Mouse (Mus musculus) bone marrow macrophage, adult 2 months (primary cell): Measurements from ENCODE around the gene 3110001I22Rik. TPM values are rescaled to one million over a fixed set of nuclear protein-coding genes. Genes with fewer than 3 reads are reported as not detected.
"Not testable (repeated sequence)": the region's sequence is repeated elsewhere in the genome, so short reads cannot be mapped to it uniquely, and the experiment has no call there.

ENCODE experiments used
- H3K27ac ChIP-seq: 2 replicates; pipeline ENCODE4 v1.5.1; 2012; ENCODE audit warnings: low read depth, low read length; ENCODE audit not compliant: insufficient read depth
- H3K4me1 ChIP-seq: 2 replicates; pipeline ENCODE4 v1.6.1; 2012; ENCODE audit warnings: low read length; ENCODE audit not compliant: control insufficient read depth, insufficient read depth
- H3K4me3 ChIP-seq: 2 replicates; pipeline ENCODE4 v1.5.1; 2012; ENCODE audit warnings: mild to moderate bottlenecking, low read length, moderate library complexity; ENCODE audit not compliant: insufficient read depth
- CTCF ChIP-seq: IDR thresholded peaks from 2 replicates; pipeline ENCODE4 v1.5.1; 2012; ENCODE audit warnings: low read depth, mild to moderate bottlenecking, low read length, moderate library complexity
- POLR2A ChIP-seq: IDR thresholded peaks from 2 replicates; pipeline ENCODE4 v1.6.1; 2012; ENCODE audit warnings: mild to moderate bottlenecking, low read depth, low read length, borderline replicate concordance
- polyA plus RNA-seq: library from polyadenylated mRNA; stranded (reverse); fragments of >200 nt; gene quantifications from 2 replicates; pipeline ENCODE4 v1.2.4, GENCODE M21; 2012; ENCODE audit not compliant: missing spikeins, insufficient read depth, insufficient read length

3110001I22Rik gene
- polyA plus RNA-seq = 3.6 TPM in 2 replicates

GRCm38 (mm10) chr16:13671685-13672385 lies at the start of gene 3110001I22Rik, which contains the start of gene Bfar:
TSS of gene 3110001I22Rik (plus strand) at chr16:13671929.
TSS of gene Bfar (plus strand) at chr16:13671858.
- Histone ChIP-seq H3K4me1 (peaks cover 10% of the 10 kb centered on the region), H3K4me3 (peak within 1 kb of the TSS; percentile 77), H3K27ac (peak within 1 kb of the TSS; percentile 67)
- TF ChIP-seq CTCF = no peak
- no peak for TF ChIP-seq POLR2A

- no peak for TF ChIP-seq POLR2A
- no peak for TF ChIP-seq CTCF
- H3K4me3 ChIP-seq = no peak overlapping the region
- H3K4me1 ChIP-seq = no peaks in the 10 kb centered on the region
- no peak overlapping the region for H3K27ac ChIP-seq
These were observed 43.4 kb upstream of the 3110001I22Rik start for GRCm38 (mm10) chr16:13628345-13628744.

GRCm38 (mm10) chr16:13638198-13638597 lies 33.5 kb upstream of the 3110001I22Rik start:
- H3K4me1 ChIP-seq, H3K4me3 ChIP-seq, H3K27ac ChIP-seq: not testable (repeated sequence)

- Histone ChIP-seq H3K4me1 (peaks cover 3% of the 10 kb centered on the region), H3K4me3 (no peak overlapping the region), H3K27ac (no peak overlapping the region)
- TF ChIP-seq CTCF (no peak), POLR2A (no peak)
These were observed 32.2 kb upstream of the 3110001I22Rik start for GRCm38 (mm10) chr16:13639508-13639907.

- TF ChIP-seq POLR2A = no peak
- no peak for TF ChIP-seq CTCF
- no peak overlapping the region for H3K4me3 ChIP-seq
- H3K4me1 ChIP-seq = peaks cover 6% of the 10 kb centered on the region
- H3K27ac ChIP-seq = no peak overlapping the region
These were observed 31.7 kb upstream of the 3110001I22Rik start for GRCm38 (mm10) chr16:13640064-13640463.

GRCm38 (mm10) chr16:13644474-13644873 lies 27.3 kb upstream of the 3110001I22Rik start:
- no peak for TF ChIP-seq POLR2A
- no peak for TF ChIP-seq CTCF
- Histone ChIP-seq H3K4me3 (no peak overlapping the region), H3K27ac (no peak overlapping the region), H3K4me1 (peaks cover 6% of the 10 kb centered on the region)

GRCm38 (mm10) chr16:13645930-13646329 lies 25.8 kb upstream of the 3110001I22Rik start:
- TF ChIP-seq CTCF (no peak), POLR2A (no peak)
- peaks cover 6% of the 10 kb centered on the region for H3K4me1 ChIP-seq
- H3K4me3 ChIP-seq = no peak overlapping the region
- H3K27ac ChIP-seq = no peak overlapping the region

GRCm38 (mm10) chr16:13658886-13659285 lies 12.8 kb upstream of the 3110001I22Rik start:
- Histone ChIP-seq H3K27ac (no peak overlapping the region), H3K4me1 (no peaks in the 10 kb centered on the region), H3K4me3 (no peak overlapping the region)
- TF ChIP-seq POLR2A (no peak), CTCF (no peak)

GRCm38 (mm10) chr16:13660736-13661135 lies 11.0 kb upstream of the 3110001I22Rik start:
- TF ChIP-seq CTCF (no peak), POLR2A (no peak)

GRCm38 (mm10) chr16:13667878-13668343 lies 3.8 kb upstream of the 3110001I22Rik start, which contains the start of gene Parn:
TSS of gene Parn (minus strand) at chr16:13668170.
- Histone ChIP-seq H3K4me1 (peaks cover 5% of the 10 kb centered on the region), H3K27ac (no peak within 1 kb of the TSS), H3K4me3 (peak within 1 kb of the TSS; percentile 69)
- TF ChIP-seq CTCF = no peak
- no peak for TF ChIP-seq POLR2A

More at GRCm38 (mm10) chr16:13660736-13661135, 11.0 kb upstream of the 3110001I22Rik start:
- Histone ChIP-seq H3K4me1 (no peaks in the 10 kb centered on the region), H3K4me3 (no peak overlapping the region), H3K27ac (no peak overlapping the region)
